Mouse (Mus musculus) kidney, postnatal 14 days (tissue): ENCODE results near the gene Dennd4a.

Source experiments
- DNase-seq: peaks from one replicate; pipeline ENCODE4 v3.0.0; 2022; ENCODE audit warnings: mixed read lengths

Gene Dennd4a

DNA sequence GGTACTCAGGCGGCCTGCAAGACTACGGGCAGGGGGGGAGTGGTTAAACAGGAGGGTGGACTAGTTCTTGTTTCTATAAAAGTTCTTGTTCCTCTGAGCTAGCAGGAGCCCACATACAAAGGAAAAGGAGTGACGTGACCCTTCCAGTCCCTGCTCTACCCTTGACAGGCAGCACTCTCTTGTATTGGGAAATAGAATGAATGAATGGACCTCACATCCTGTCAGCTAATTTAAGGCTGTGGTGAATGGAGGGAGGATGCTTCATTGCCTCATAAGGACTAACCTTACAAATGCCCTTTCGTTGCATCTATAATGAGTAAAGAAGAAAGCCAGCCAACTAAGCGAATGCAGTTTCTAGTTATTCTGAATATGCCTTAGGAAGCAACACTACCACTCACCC, 114.6 kb downstream of the Dennd4a start:
- DNase-seq = no peak

- no peak for DNase-seq
Observed at GRCm38 (mm10) chr9:64926201-64926991, 115.3 kb downstream of the Dennd4a start.

DNA sequence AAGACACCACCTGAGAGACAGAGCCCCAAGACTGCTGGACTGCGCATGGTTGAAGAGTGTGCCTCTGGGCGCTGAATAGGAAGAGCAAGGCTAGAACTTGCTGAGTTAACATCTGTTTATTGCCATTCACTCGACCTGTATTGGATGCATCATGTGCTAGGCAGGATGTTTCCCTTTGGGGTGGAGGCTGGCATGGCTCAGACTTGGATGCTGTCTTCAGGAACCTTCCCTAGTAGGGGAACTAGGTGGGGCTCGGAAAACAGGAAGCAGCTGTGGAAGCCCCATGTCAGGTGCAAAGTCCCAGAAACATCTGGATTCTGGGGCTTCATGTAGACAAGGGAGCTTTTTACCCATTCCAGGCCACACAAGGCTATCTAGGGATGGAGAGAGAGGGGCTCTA, 119.1 kb downstream of the Dennd4a start:
- no peak for DNase-seq

DNA sequence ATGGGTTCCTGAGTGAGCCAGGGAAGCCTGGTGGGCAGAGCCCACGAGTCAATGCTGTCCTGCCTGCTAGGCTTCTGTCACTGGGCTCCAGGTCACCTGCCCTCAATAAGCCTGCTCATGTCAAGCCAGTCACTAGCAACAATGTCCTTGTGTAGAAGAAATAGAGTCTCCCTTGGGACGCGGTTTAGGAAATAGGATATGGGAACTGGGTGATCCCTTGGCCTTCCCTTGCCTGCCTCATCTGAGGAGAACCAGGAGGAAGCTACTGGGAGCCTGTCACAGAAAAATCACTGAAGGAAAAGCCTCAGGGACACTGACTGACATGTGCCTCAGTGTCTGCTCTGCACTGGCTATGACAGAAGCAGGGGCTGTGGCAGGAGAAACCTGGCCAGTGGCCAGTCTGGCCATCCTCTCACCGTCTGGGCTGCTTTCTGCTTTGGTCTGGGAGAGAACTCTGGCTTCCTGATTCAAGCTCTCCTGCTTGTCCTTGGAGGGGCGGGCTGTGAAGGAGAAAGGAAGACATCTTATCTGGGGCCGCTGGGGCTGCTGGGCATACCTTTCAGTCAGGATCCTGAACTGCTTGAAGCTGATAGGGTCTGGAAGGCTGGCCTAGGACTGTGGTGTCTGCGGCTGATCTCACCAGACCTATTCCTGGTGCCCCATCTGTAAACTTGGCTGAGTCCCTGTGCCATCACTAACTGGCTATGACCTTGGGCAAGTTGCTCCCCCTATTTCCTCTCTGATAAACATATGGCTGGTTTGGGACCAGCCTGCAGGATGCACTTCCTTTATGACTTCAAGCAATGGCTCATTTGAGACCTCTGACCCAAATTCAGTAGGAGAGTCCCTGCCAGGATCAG, 120.8 kb downstream of the Dennd4a start:
- DNase-seq = no peak

- DNase-seq = peak; percentile 70
Observed at GRCm38 (mm10) chr9:64934015-64934754, 123.0 kb downstream of the Dennd4a start.

GRCm38 (mm10) chr9:64936508-64936907, 125.4 kb downstream of the Dennd4a start:
- DNase-seq = peak; percentile 74

DNA sequence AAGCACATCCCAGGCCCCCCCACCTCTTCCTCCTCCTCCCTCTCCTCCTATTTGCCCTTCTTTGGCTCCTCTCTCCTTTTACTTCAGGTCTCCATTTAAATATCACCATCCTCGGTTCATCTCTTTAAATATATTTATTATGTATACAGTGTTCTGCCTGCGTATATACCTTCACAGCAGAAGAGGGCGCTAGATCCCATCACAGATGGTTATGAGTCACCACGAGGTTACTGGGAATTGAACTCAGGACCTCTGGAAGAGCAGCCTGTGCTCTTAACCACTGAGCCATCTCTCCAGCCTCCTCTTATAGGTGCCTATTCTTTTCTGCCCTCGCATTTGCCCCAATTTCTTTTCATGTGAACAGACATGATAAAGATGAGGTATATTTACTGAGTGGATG, 126.4 kb downstream of the Dennd4a start:
- DNase-seq = no peak

- no peak for DNase-seq
Observed at GRCm38 (mm10) chr9:64938535-64938934, 127.4 kb downstream of the Dennd4a start.

- no peak for DNase-seq
Observed at GRCm38 (mm10) chr9:64939281-64939680, 128.1 kb downstream of the Dennd4a start.

GRCm38 (mm10) chr9:64939790-64940189, 128.7 kb downstream of the Dennd4a start:
- no peak for DNase-seq

- no peak for DNase-seq
Observed at GRCm38 (mm10) chr9:64940731-64941346, 129.7 kb downstream of the Dennd4a start.

GRCm38 (mm10) chr9:64941650-64942049, 130.5 kb downstream of the Dennd4a start:
- DNase-seq = no peak

DNA sequence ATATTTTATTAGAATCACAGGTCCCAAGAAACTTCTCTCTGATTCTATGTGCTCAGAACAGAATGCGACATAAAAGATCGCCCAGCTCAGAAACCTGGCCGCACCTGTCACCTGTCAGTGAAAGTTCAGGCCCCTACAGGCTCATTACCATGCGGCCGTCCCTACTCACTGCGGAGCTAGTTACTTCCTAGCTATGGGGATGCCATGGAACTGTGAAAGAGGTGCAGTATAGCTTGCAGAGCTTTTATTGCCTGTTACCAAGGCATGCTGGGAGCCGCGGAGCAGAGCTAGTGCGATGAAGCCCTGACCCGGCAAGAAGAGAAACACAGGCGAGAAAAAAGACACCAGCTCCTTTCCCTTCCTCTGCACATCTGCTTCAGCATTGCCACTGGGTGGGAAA, 132.9 kb downstream of the Dennd4a start:
- no peak for DNase-seq

DNA sequence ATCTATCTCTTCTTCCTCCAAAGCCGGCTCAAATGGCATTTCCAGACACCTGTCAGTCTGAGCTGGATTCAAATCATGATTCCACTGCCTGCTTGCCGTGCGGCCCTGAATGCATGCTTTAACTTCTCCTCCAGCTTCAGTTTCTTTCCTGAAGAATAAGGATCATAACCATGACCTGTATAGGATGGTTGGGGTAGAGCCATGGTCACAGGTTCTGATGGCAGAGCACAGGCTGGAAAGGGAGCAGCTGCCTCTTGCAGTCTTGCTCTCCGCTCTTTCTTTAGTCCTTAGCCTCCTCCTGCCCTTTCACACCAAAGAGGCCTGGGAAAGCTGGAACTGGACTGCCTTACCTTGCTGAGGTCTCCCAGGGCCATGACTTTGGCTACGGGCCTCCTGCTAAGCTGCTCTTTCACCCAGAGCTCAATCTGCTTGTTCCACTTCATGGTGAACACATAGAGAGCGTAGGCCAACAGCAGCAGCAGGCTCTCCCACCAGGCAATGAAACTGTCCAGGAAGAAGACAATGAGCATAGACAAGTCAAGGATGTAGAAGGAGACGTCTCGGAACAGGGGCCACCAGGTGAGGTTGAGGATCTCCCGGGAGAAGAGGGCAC, 136.4 kb downstream of the Dennd4a start:
- DNase-seq = no peak

- no peak for DNase-seq
Observed at GRCm38 (mm10) chr9:64951161-64951657, 140.1 kb downstream of the Dennd4a start, which contains the start of gene Slc24a1. Gene Slc24a1, minus strand, starts transcription at chr9:64951607.

- DNase-seq = no peak
Observed at GRCm38 (mm10) chr9:64952055-64952454, 140.9 kb downstream of the Dennd4a start.

DNA sequence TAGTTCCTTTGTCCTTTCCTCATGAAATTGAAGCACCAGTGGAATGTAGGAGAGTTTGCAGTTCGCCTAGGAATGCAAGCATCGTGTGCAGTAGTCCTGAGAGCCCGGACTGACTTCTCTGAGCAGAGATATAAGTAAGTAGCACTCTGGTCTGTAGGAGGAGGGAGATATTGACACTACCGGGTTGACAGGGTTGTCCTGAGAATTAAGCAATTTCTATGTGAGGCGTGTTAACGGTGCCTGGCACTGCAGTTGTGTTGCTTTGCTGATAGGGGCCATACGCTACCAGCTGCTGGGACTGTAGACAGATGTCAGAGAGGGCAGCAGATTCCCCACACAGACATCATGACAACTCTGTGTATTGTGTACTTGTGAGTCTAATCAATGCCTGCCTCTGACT, 142.1 kb downstream of the Dennd4a start:
- no peak for DNase-seq

DNA sequence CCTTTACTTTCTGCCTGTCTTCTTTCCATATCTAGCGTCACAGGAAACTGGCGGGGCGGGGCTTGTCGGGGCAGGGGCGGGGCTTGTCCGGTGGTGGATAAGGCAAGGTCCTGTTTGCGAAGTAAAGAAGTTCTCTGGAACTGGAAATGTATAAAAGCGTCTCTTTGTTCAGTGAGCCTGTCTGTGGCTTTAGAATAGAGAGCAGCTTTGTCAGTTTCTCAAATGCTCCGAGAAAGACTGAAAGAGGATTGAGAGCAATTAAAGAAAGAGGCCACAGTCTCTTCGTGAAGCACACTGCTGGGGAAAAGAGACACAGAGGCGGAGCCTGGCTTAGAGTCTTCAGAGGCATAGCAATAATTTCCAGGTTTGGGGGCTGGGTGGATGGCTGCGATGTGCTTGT, 145.2 kb downstream of the Dennd4a start:
- peak; percentile 29 for DNase-seq

GRCm38 (mm10) chr9:64957276-64957675, 146.1 kb downstream of the Dennd4a start:
- no peak for DNase-seq

DNA sequence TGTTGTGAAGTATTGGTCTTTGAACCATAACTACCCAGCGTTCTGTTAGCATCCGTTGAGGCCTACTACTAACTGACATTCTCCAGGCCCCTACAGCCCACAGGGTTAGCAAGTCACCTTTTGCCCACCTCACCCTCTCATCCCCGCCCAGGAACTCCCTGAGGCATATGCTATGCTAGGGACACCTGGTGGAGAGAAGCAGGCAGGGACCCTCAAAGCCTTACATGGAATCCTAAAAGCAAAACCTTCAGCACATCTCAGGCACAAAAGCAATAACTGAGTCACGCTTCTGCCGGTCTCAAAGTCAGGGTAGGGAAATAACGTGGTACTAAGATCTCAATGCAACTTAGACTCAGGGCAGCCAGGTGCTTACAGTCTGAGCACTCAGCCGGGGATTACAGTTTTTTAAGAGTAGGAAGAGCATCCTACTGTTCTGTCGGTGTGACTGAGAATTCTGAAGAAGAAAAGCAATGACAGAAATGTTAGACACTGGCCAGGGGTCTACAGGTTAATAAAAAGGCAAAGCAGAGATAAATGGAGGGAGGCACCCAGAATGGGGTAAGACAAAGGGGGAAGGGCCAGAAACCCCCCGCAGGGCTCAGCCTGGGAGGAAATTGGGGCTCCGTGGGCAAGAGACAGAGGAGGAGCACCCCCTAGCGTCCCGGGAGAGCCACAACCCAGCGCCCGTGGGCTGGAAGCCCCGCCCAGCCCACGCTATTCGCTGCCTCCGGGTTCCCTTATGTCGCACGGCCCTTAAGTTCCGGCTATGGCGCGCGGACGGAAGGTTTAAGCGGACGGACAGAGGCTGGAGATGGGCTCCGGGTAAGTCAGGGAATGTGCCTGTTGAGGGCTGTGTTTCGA, 149.2 kb downstream of the Dennd4a start, which contains the start of gene Ints14:
Gene Ints14, plus strand, starts transcription at position 789 of the 861 bp plus-strand sequence.
- peak; percentile 97 for DNase-seq

DNA sequence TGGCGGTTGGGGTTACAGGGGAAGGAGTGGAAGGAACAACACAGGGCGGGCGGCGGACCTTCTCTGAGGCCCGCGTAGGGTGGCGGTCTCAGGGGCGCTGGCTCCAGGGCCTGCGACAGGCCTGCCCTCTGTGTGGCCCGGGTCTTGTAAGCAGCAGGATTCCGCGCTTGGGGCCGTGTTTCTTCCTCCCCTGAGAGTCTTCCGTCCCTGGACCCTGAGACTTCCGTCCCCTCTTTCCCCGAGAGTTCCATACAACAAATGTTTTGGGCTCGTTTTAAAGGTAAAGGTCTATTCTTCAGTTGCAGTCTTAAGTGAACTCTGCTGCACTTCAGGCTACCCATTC, 149.8 kb downstream of the Dennd4a start:
- DNase-seq = no peak
